Mouse (Mus musculus): Measurements from ENCODE around the gene Saysd1. TPM values are rescaled to one million over a fixed set of nuclear protein-coding genes. Genes with fewer than 3 reads are reported as not detected.

Saysd1 gene
- polyA plus RNA-seq (2015; fragmentation: Nextera tagmentation; extraction: Ambion mirVana) = 20.2 and 21.5 TPM in 2 replicates

DNA sequence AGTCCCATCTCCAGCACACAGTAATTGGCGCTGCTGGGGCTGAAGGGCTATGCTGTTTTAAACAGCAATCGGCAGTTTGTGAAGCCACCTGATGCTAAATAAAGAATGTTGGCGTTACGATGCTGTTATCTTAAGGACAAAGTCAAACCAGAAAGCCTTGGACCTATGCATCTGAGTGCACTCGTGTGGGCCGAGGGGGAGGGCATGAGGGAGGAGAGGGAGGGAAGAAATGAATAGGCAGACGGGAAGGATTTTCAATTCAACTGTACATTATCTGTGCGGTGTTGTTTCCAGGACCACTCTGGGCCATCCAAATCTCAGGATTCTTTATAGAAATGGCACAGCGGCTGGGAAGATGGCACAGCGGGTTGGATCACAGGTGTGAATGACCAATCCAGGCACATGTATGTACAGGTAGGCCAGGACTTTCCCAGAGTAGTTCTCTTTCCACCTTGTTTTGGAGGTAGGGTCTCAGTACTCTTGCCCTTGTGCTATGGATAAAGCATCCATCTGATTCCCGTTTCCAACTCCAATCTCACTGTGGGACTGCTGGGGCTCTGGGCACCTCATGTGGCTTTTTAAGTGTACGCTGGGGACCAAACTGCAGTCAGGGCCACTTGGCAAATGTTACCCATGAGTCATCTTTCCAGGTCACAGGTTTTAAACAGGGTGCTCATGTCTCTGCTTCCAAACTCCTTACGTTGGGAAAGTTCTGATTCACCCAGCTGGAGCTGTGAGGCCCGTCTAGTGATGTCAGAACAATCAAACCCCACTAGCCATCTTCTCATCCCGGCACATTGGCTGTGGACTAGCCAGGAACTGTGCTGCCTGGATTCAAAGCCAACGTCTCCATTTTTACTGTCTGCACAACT lies at the start of gene Saysd1:
Gene Saysd1, minus strand, starts transcription at position 51 of the 872 bp plus-strand sequence.
- 76% methylated on average over 16 of the region's 16 CpGs for WGBS
- H3K4me3 ChIP-seq (ENCODE audit: low read length) = no peak within 1 kb of the TSS; the same call in 1 of the 2 replicates
- peak; percentile 24 for ATAC-seq

DNA sequence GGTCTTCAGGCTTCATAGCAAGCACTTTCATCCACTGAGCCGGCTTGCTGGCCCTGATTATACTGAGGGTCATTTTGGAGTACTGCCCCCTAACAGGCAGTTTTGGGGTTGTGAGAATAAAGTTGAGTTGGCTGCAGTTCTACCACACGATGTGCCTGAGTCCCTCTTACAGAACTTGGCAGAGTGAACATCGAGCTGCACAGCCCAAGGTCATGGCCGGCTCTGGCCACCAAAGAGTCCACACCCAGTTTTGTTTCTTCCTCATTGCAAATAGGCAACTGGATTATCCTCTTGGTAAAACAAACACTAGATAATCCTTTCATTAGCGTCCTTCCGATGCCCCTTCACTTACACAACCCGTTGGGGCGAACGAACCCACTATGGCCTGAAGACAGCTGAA lies 47.1 kb upstream of the Saysd1 start:
- WGBS = 53% methylated on average over 9 of the region's 9 CpGs

More for the DNA sequence above, at the start of gene Saysd1:
- H3K9ac ChIP-seq (ENCODE audit: low read depth, low read length) = peak within 1 kb of the TSS; percentile 47
- peaks cover 5% of the 10 kb centered on the region; the same call in 1 of the 2 replicates for H3K4me1 ChIP-seq (ENCODE audit: control insufficient read depth, insufficient read depth, low read length)
- no peaks in the 10 kb centered on the region for H3K27me3 ChIP-seq (replicated peaks; ENCODE audit: control insufficient read depth, insufficient read depth, low read length)
- H3K4me2 ChIP-seq (ENCODE audit: low read depth, low read length) = 0 out of 2 replicates have a peak within 1 kb of the TSS, but pooled peaks have one; percentile 10
- peak within 1 kb of the TSS; percentile 40 for H3K27ac ChIP-seq (ENCODE audit: low read length)
- no peaks in the 10 kb centered on the region for H3K36me3 ChIP-seq (ENCODE audit: control insufficient read depth, insufficient read depth, low read length)
- no peaks in the 10 kb centered on the region for H3K9me3 ChIP-seq (ENCODE audit: control insufficient read depth, low read length)

GRCm38 (mm10) chr14:20183701-20184100 lies 45.4 kb upstream of the Saysd1 start:
- no peak overlapping the region for H3K4me2 ChIP-seq (ENCODE audit: low read depth, low read length)
- H3K36me3 ChIP-seq (ENCODE audit: control insufficient read depth, insufficient read depth, low read length) = no peaks in the 10 kb centered on the region
- 65% methylated on average over 5 of the region's 5 CpGs for WGBS
- no peak overlapping the region for H3K27ac ChIP-seq (ENCODE audit: low read length)
- H3K9ac ChIP-seq (ENCODE audit: low read depth, low read length) = no peak overlapping the region
- ATAC-seq = no peak
- no peaks in the 10 kb centered on the region for H3K27me3 ChIP-seq (replicated peaks; ENCODE audit: control insufficient read depth, insufficient read depth, low read length)
- no peaks in the 10 kb centered on the region for H3K9me3 ChIP-seq (ENCODE audit: control insufficient read depth, low read length)
- peaks cover 21% of the 10 kb centered on the region for H3K4me1 ChIP-seq (ENCODE audit: control insufficient read depth, insufficient read depth, low read length)
- no peak overlapping the region for H3K4me3 ChIP-seq (ENCODE audit: low read length)

More for the DNA sequence above, 47.1 kb upstream of the Saysd1 start:
- Histone ChIP-seq H3K9me3 (ENCODE audit: control insufficient read depth, low read length) (no peaks in the 10 kb centered on the region), H3K27me3 (replicated peaks; ENCODE audit: control insufficient read depth, insufficient read depth, low read length) (no peaks in the 10 kb centered on the region), H3K9ac (ENCODE audit: low read depth, low read length) (no peak overlapping the region), H3K36me3 (ENCODE audit: control insufficient read depth, insufficient read depth, low read length) (no peaks in the 10 kb centered on the region), H3K4me3 (ENCODE audit: low read length) (no peak overlapping the region), H3K4me1 (ENCODE audit: control insufficient read depth, insufficient read depth, low read length) (peaks cover 9% of the 10 kb centered on the region; the same call in 1 of the 2 replicates), H3K27ac (ENCODE audit: low read length) (no peak overlapping the region), H3K4me2 (ENCODE audit: low read depth, low read length) (no peak overlapping the region)
- ATAC-seq = no peak

DNA sequence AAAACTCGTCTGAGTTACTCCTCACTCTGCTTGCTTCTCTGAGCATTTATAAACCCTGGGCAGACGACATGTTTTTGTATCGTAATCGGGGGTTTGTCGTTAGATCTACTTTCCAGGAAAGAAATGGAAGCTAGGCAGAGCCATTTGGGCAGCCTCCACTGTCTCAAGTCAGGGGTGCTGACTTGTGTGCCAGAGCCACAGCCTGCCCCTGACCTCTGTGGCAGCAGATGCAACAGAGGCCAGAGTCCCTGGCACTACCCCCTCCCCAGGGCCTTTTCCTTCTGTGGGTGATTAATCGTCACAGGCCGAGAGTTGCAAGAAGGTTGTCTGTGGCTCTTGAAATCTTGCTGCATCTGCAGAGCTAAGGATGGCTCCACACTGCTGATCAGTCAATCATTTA lies 44.3 kb upstream of the Saysd1 start:
- no peak overlapping the region for H3K9ac ChIP-seq (ENCODE audit: low read depth, low read length)
- no peaks in the 10 kb centered on the region for H3K9me3 ChIP-seq (ENCODE audit: control insufficient read depth, low read length)
- no peaks in the 10 kb centered on the region for H3K36me3 ChIP-seq (ENCODE audit: control insufficient read depth, insufficient read depth, low read length)
- ATAC-seq = no peak
- H3K27ac ChIP-seq (ENCODE audit: low read length) = no peak overlapping the region
- H3K27me3 ChIP-seq (replicated peaks; ENCODE audit: control insufficient read depth, insufficient read depth, low read length) = no peaks in the 10 kb centered on the region
- peaks cover 29% of the 10 kb centered on the region for H3K4me1 ChIP-seq (ENCODE audit: control insufficient read depth, insufficient read depth, low read length)
- H3K4me2 ChIP-seq (ENCODE audit: low read depth, low read length) = no peak overlapping the region
- H3K4me3 ChIP-seq (ENCODE audit: low read length) = no peak overlapping the region
- 68% methylated on average over 7 of the region's 7 CpGs for WGBS

DNA sequence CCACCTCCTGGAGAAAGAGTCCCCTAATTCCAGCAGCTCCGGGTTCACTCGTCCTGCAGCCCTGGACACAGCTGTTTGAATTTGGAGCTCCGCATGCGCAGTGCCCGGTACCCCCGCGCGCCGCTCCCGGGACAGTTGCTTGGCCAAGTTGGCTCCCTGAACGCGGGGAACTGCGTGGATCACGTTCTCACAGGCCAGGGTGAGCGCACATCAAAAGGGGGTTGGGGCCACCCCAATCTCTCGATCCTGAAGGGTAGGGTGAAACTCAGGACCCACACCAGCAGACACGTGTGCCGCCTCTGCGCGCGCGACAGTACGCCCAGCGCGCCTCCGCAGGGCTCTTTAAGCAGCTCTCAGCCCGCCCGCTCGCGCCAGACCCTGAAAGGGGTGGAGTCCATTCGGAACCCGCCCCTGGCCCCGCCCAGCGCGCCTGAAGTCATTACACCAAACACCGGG lies 43.2 kb upstream of the Saysd1 start, which contains the start of gene Kcnk5:
Gene Kcnk5, minus strand, starts transcription at position 344 of the 456 bp plus-strand sequence.
- ATAC-seq = peak; percentile 93
- peaks cover 29% of the 10 kb centered on the region for H3K4me1 ChIP-seq (ENCODE audit: control insufficient read depth, insufficient read depth, low read length)
- WGBS = under 1% methylated on average over 36 of the region's 36 CpGs

GRCm38 (mm10) chr14:20180751-20181162 lies 42.4 kb upstream of the Saysd1 start:
- peak overlapping the region; percentile 75 for H3K9ac ChIP-seq (ENCODE audit: low read depth, low read length)
- peak; percentile 31 for ATAC-seq
- WGBS = under 1% methylated on average over 24 of the region's 24 CpGs
- H3K4me2 ChIP-seq (ENCODE audit: low read depth, low read length) = peak overlapping the region; percentile 90
- peaks cover 29% of the 10 kb centered on the region for H3K4me1 ChIP-seq (ENCODE audit: control insufficient read depth, insufficient read depth, low read length)
- no peaks in the 10 kb centered on the region for H3K9me3 ChIP-seq (ENCODE audit: control insufficient read depth, low read length)
- H3K27me3 ChIP-seq (replicated peaks; ENCODE audit: control insufficient read depth, insufficient read depth, low read length) = no peaks in the 10 kb centered on the region
- no peaks in the 10 kb centered on the region for H3K36me3 ChIP-seq (ENCODE audit: control insufficient read depth, insufficient read depth, low read length)
- H3K27ac ChIP-seq (ENCODE audit: low read length) = peak overlapping the region; percentile 13; the same call in 1 of the 2 replicates
- H3K4me3 ChIP-seq (ENCODE audit: low read length) = peak overlapping the region; percentile 67

More for the DNA sequence above, 43.2 kb upstream of the Saysd1 start, which contains the start of gene Kcnk5:
- no peaks in the 10 kb centered on the region for H3K9me3 ChIP-seq (ENCODE audit: control insufficient read depth, low read length)
- H3K36me3 ChIP-seq (ENCODE audit: control insufficient read depth, insufficient read depth, low read length) = no peaks in the 10 kb centered on the region
- H3K4me3 ChIP-seq (ENCODE audit: low read length) = peak within 1 kb of the TSS; percentile 67
- peak within 1 kb of the TSS; percentile 43; the same call in 1 of the 2 replicates for H3K27ac ChIP-seq (ENCODE audit: low read length)
- peak within 1 kb of the TSS; percentile 90 for H3K4me2 ChIP-seq (ENCODE audit: low read depth, low read length)
- no peaks in the 10 kb centered on the region for H3K27me3 ChIP-seq (replicated peaks; ENCODE audit: control insufficient read depth, insufficient read depth, low read length)
- H3K9ac ChIP-seq (ENCODE audit: low read depth, low read length) = peak within 1 kb of the TSS; percentile 75

DNA sequence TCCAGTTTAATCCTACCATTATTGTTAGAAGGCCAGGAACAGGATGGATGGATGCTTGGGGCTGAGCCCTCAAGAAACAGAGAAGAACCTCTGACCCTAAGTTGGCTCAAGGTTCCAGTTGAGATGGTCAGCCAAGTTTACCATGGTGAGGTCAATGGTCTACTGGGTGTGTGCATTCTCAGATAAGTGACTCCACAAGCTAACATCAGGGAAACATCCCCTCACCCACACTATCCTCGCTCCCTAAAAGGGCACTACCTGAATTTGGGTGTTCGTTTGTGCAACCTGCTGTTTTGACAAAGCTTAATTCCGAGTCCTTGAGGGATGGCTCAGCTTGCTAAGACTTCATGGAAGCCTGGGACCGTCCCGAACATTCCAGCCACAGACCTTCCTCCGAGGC lies 42.0 kb upstream of the Saysd1 start:
- no peaks in the 10 kb centered on the region for H3K9me3 ChIP-seq (ENCODE audit: control insufficient read depth, low read length)
- no peak for ATAC-seq
- H3K4me1 ChIP-seq (ENCODE audit: control insufficient read depth, insufficient read depth, low read length) = peaks cover 29% of the 10 kb centered on the region
- H3K4me2 ChIP-seq (ENCODE audit: low read depth, low read length) = peak overlapping the region; percentile 90
- peak overlapping the region; percentile 75 for H3K9ac ChIP-seq (ENCODE audit: low read depth, low read length)
- WGBS = 3% methylated on average over 6 of the region's 6 CpGs
- H3K27ac ChIP-seq (ENCODE audit: low read length) = no peak overlapping the region
- H3K4me3 ChIP-seq (ENCODE audit: low read length) = peak overlapping the region; percentile 67
- no peaks in the 10 kb centered on the region for H3K27me3 ChIP-seq (replicated peaks; ENCODE audit: control insufficient read depth, insufficient read depth, low read length)
- H3K36me3 ChIP-seq (ENCODE audit: control insufficient read depth, insufficient read depth, low read length) = no peaks in the 10 kb centered on the region

- no peak overlapping the region for H3K27ac ChIP-seq (ENCODE audit: low read length)
- H3K4me2 ChIP-seq (ENCODE audit: low read depth, low read length) = peak overlapping the region; percentile 90
- H3K27me3 ChIP-seq (replicated peaks; ENCODE audit: control insufficient read depth, insufficient read depth, low read length) = no peaks in the 10 kb centered on the region
- WGBS = 60% methylated on average over 5 of the region's 5 CpGs
- H3K4me3 ChIP-seq (ENCODE audit: low read length) = peak overlapping the region; percentile 67
- H3K9me3 ChIP-seq (ENCODE audit: control insufficient read depth, low read length) = no peaks in the 10 kb centered on the region
- peaks cover 29% of the 10 kb centered on the region for H3K4me1 ChIP-seq (ENCODE audit: control insufficient read depth, insufficient read depth, low read length)
- H3K36me3 ChIP-seq (ENCODE audit: control insufficient read depth, insufficient read depth, low read length) = no peaks in the 10 kb centered on the region
- 0 out of 2 replicates have a peak overlapping the region, but pooled peaks have one; percentile 20 for H3K9ac ChIP-seq (ENCODE audit: low read depth, low read length)
- ATAC-seq = no peak
These were observed 41.5 kb upstream of the Saysd1 start for GRCm38 (mm10) chr14:20179731-20180280.

DNA sequence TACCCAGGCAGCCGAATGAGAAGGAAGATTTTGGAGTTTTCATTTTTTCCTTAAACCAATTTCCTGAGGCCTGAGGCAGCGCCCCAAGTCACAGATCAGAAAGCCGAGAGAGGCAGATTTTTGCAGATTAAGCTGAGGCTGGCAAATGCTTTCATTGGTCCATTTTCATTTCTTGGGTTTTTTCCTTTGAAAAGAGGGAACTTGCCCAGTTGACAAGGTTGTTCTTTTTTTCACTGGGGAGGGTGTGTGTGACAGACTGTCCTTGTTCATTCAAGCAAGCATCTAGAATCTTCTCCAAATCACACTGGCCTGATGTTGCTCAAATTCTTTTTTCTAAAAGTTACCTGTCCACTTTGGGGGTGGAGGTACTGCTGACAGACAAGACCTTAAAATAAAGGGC lies 40.7 kb upstream of the Saysd1 start:
- Histone ChIP-seq H3K4me3 (ENCODE audit: low read length) (peak overlapping the region; percentile 17; the same call in 1 of the 2 replicates), H3K36me3 (ENCODE audit: control insufficient read depth, insufficient read depth, low read length) (no peaks in the 10 kb centered on the region), H3K9ac (ENCODE audit: low read depth, low read length) (0 out of 2 replicates have a peak overlapping the region, but pooled peaks have one; percentile 30), H3K4me1 (ENCODE audit: control insufficient read depth, insufficient read depth, low read length) (peaks cover 29% of the 10 kb centered on the region), H3K4me2 (ENCODE audit: low read depth, low read length) (peak overlapping the region; percentile 90), H3K27me3 (replicated peaks; ENCODE audit: control insufficient read depth, insufficient read depth, low read length) (no peaks in the 10 kb centered on the region), H3K27ac (ENCODE audit: low read length) (no peak overlapping the region), H3K9me3 (ENCODE audit: control insufficient read depth, low read length) (no peaks in the 10 kb centered on the region)
- no peak for ATAC-seq
- WGBS = 41% methylated on average over 3 of the region's 3 CpGs
